ENCODE assay signal across 22 mouse cellular contexts in the genomic region with DNA sequence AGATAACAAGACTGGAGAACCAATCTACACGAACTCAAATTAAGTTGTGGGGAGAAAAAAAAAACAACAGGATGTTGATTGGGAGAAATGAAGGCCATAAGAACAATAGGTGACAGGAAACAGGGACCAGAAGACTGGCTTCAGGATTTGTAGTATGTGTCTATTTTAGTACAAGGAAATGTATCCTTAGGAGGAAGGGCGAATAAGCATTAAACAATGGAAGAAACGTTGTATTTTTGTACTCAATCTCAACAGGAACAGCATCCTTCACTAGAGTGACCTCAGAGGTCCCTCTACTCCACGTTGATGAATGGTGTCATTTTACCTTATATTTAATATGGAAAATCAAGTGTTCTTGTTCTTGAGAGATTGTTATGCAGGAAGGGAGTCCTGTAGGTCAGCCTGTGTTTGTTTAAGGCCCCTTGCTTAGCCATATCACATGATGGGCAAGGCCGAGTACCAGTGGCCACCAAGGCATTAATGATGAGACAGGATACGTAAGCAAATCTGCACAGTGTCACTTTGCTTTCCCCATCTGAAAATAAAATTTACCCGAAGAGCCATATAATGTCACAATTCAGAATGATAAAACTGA.
DNase-seq lines count a peak whose midpoint lies in the region; ATAC-seq and TF ChIP-seq lines count a peak whose summit lies in the region.
"Had no signal": no experiment of that assay in that cellular context is flagged by ENCODE, and none has a peak within 500 bp of the region (broad histone marks: within the 10 kb centered on the region; RNA-seq: fewer than 3 reads in every experiment).

No protein-coding gene starts in this region.

- H3K4me3 ChIP-seq in heart, adult 2 months, result no peak overlapping the region
- no peak overlapping the region for H3K4me3 ChIP-seq in intestine, embryonic 16.5 days (ENCODE audit: low read length)
- no peak overlapping the region for H3K4me3 ChIP-seq in intestine, postnatal 0 days (ENCODE audit: low read depth, low read length)
- no peak overlapping the region for H3K4me3 ChIP-seq in lung, embryonic 14.5 days (ENCODE audit: low read depth, low read length)
- H3K4me3 ChIP-seq in liver, postnatal 0 days (ENCODE audit: low read depth, low read length), result no peak overlapping the region
- H3K4me3 ChIP-seq: erythroblast, embryonic 14.5 days; forebrain, embryonic 13.5 days; heart, embryonic 13.5 days; hindbrain, embryonic 13.5 days; liver, embryonic 15.5 days; midbrain, embryonic 13.5 days; neural tube, embryonic 12.5 days had no signal

- TF ChIP-seq POLR2A in heart, adult 2 months (IDR thresholded peaks at IDR 0.05; ENCODE audit: insufficient read depth, low read depth, low read length), result no peak

- H3K9ac ChIP-seq in heart, adult 2 months (ENCODE audit: low read depth, low read length), result no peak overlapping the region
- no peak overlapping the region for H3K9ac ChIP-seq in intestine, embryonic 16.5 days (ENCODE audit: low read depth, low read length)
- H3K9ac ChIP-seq in intestine, postnatal 0 days (ENCODE audit: low read depth, low read length), result no peak overlapping the region
- no peak overlapping the region for H3K9ac ChIP-seq in lung, embryonic 14.5 days
- H3K9ac ChIP-seq in liver, postnatal 0 days (replicated peaks), result no peak overlapping the region
- H3K9ac ChIP-seq: forebrain, embryonic 13.5 days; heart, embryonic 13.5 days; hindbrain, embryonic 13.5 days; liver, embryonic 15.5 days; midbrain, embryonic 13.5 days; neural tube, embryonic 12.5 days had no signal

- peak overlapping the region; percentile 66 for H3K27ac ChIP-seq in heart, adult 2 months
- H3K27ac ChIP-seq in intestine, embryonic 16.5 days (ENCODE audit: low read length), result no peak overlapping the region
- no peak overlapping the region for H3K27ac ChIP-seq in intestine, postnatal 0 days (ENCODE audit: low read depth, low read length)
- H3K27ac ChIP-seq in lung, embryonic 14.5 days (ENCODE audit: low read depth), result no peak overlapping the region
- no peak overlapping the region for H3K27ac ChIP-seq in liver, postnatal 0 days (ENCODE audit: low read depth)
- H3K27ac ChIP-seq: forebrain, embryonic 13.5 days; heart, embryonic 13.5 days; hindbrain, embryonic 13.5 days; liver, embryonic 15.5 days; midbrain, embryonic 13.5 days; neural tube, embryonic 12.5 days had no signal

- intact Hi-C loops in heart, adult 2 months (cut with DNase I), result loop anchor here (1.0 kb wide), 1 partner anchor 30 kb away; no protein-coding TSS in a partner anchor

- TF ChIP-seq EP300 in heart, adult 2 months (IDR thresholded peaks at IDR 0.05; ENCODE audit: insufficient read depth, low read depth, low read length), result no peak
- TF ChIP-seq EP300 in liver, postnatal 0 days (IDR thresholded peaks at IDR 0.05; ENCODE audit: low read depth), result peak; percentile 79

- no peaks in the 10 kb centered on the region for H3K9me3 ChIP-seq in intestine, embryonic 16.5 days (ENCODE audit: control insufficient read depth, low read length)
- no peaks in the 10 kb centered on the region for H3K9me3 ChIP-seq in intestine, postnatal 0 days (ENCODE audit: control insufficient read depth)
- H3K9me3 ChIP-seq in lung, embryonic 14.5 days (ENCODE audit: low read depth, low read length), result no peaks in the 10 kb centered on the region
- H3K9me3 ChIP-seq in liver, postnatal 0 days (ENCODE audit: low read length), result no peaks in the 10 kb centered on the region
- H3K9me3 ChIP-seq: forebrain, embryonic 13.5 days; heart, embryonic 13.5 days; hindbrain, embryonic 13.5 days; liver, embryonic 15.5 days; midbrain, embryonic 13.5 days; neural tube, embryonic 12.5 days had no signal

- no peaks in the 10 kb centered on the region for H3K27me3 ChIP-seq in heart, adult 2 months (ENCODE audit: control insufficient read depth, insufficient read depth, low read length)
- H3K27me3 ChIP-seq in intestine, embryonic 16.5 days (replicated peaks; ENCODE audit: control insufficient read depth, insufficient read depth, low read length), result no peaks in the 10 kb centered on the region
- no peaks in the 10 kb centered on the region for H3K27me3 ChIP-seq in intestine, postnatal 0 days (replicated peaks; ENCODE audit: control insufficient read depth, insufficient read depth, low read length)
- no peaks in the 10 kb centered on the region for H3K27me3 ChIP-seq in lung, embryonic 14.5 days (ENCODE audit: insufficient read depth, low read length)
- no peaks in the 10 kb centered on the region for H3K27me3 ChIP-seq in liver, postnatal 0 days (ENCODE audit: insufficient read depth, low read length)
- H3K27me3 ChIP-seq: forebrain, embryonic 13.5 days; heart, embryonic 13.5 days; hindbrain, embryonic 13.5 days; liver, embryonic 15.5 days; midbrain, embryonic 13.5 days; neural tube, embryonic 12.5 days had no signal

- peaks cover 5% of the 10 kb centered on the region for H3K4me1 ChIP-seq in heart, adult 2 months (ENCODE audit: control insufficient read depth, insufficient read depth, low read length)
- no peaks in the 10 kb centered on the region for H3K4me1 ChIP-seq in intestine, embryonic 16.5 days (ENCODE audit: control insufficient read depth, insufficient read depth, low read length)
- no peaks in the 10 kb centered on the region for H3K4me1 ChIP-seq in intestine, postnatal 0 days (replicated peaks; ENCODE audit: control insufficient read depth, insufficient read depth, low read length)
- 0 out of 2 replicates have a peak, but pooled peaks cover 5% of the 10 kb centered on the region for H3K4me1 ChIP-seq in lung, embryonic 14.5 days (ENCODE audit: insufficient read depth)
- no peaks in the 10 kb centered on the region for H3K4me1 ChIP-seq in liver, postnatal 0 days (ENCODE audit: insufficient read depth)
- H3K4me1 ChIP-seq: forebrain, embryonic 13.5 days; liver, embryonic 15.5 days; midbrain, embryonic 13.5 days; neural tube, embryonic 12.5 days had no signal

- peaks cover 4% of the 10 kb centered on the region; the same call in 1 of the 2 replicates for H3K36me3 ChIP-seq in heart, adult 2 months (ENCODE audit: control insufficient read depth, insufficient read depth, low read length)
- no peaks in the 10 kb centered on the region for H3K36me3 ChIP-seq in intestine, embryonic 16.5 days (ENCODE audit: control insufficient read depth, insufficient read depth, low read length)
- no peaks in the 10 kb centered on the region for H3K36me3 ChIP-seq in intestine, postnatal 0 days (ENCODE audit: control insufficient read depth, insufficient read depth)
- no peaks in the 10 kb centered on the region for H3K36me3 ChIP-seq in lung, embryonic 14.5 days (ENCODE audit: insufficient read depth)
- H3K36me3 ChIP-seq in liver, postnatal 0 days (replicated peaks; ENCODE audit: insufficient read depth, low read length), result no peaks in the 10 kb centered on the region
- H3K36me3 ChIP-seq: heart, embryonic 13.5 days; hindbrain, embryonic 13.5 days; liver, embryonic 15.5 days; midbrain, embryonic 13.5 days; neural tube, embryonic 12.5 days had no signal

- no peak for TF ChIP-seq CTCF in heart, adult 2 months (IDR thresholded peaks at IDR 0.05)
- no peak for TF ChIP-seq CTCF in intestine, postnatal 0 days (IDR thresholded peaks at IDR 0.05; ENCODE audit: low read depth)
- no peak for TF ChIP-seq CTCF in lung, embryonic 14.5 days (IDR thresholded peaks at IDR 0.05; ENCODE audit: low read depth)
- no peak for TF ChIP-seq CTCF in liver, postnatal 0 days (IDR thresholded peaks at IDR 0.05; ENCODE audit: low read depth)

- DNase-seq in heart, adult 2 months, result no peak
- no peak for DNase-seq in heart, adult 11 months
- peak; percentile 37 for DNase-seq in lung, embryonic 14.5 days
- no peak for DNase-seq in lung, adult 18-20 months
- no peak for DNase-seq in liver, postnatal 0 days
- DNase-seq: adrenal gland, adult 8-10 months; cerebellum, adult 9-10 months; gastrocnemius, postnatal 14 days; right cerebral cortex, adult 18-20 months; thymus, postnatal 14 days had no signal

- peak; percentile 33; the same call in 1 of the 2 replicates for ATAC-seq in intestine, embryonic 16.5 days
- no peak for ATAC-seq in intestine, postnatal 0 days
- peak; percentile 63; the same call in 1 of the 2 replicates for ATAC-seq in lung, embryonic 14.5 days (ENCODE audit: insufficient read depth)
- peak; percentile 27; the same call in 1 of the 2 replicates for ATAC-seq in liver, postnatal 0 days
- ATAC-seq: CD4-positive, CD25-positive, alpha-beta regulatory T cell, adult 4 months; forebrain, embryonic 13.5 days; inflammation-experienced regulatory T-cells, adult 6 months; midbrain, embryonic 13.5 days; Patski had no signal

- no peak overlapping the region for H3K4me2 ChIP-seq in intestine, embryonic 16.5 days (ENCODE audit: low read depth, low read length)
- no peak overlapping the region for H3K4me2 ChIP-seq in intestine, postnatal 0 days (replicated peaks; ENCODE audit: low read depth)
- H3K4me2 ChIP-seq in lung, embryonic 14.5 days, result no peak overlapping the region
- no peak overlapping the region for H3K4me2 ChIP-seq in liver, postnatal 0 days (ENCODE audit: low read depth, low read length)
- H3K4me2 ChIP-seq: forebrain, embryonic 13.5 days; heart, embryonic 13.5 days; hindbrain, embryonic 13.5 days; liver, embryonic 15.5 days; midbrain, embryonic 13.5 days; neural tube, embryonic 12.5 days had no signal

- 33% methylated on average over 7 of the region's 7 CpGs for WGBS in heart, adult 2 months
- 53% methylated on average over 7 of the region's 7 CpGs for WGBS in intestine, embryonic 16.5 days
- 58% methylated on average over 7 of the region's 7 CpGs for WGBS in intestine, postnatal 0 days
- 47% methylated on average over 7 of the region's 7 CpGs for WGBS in lung, embryonic 14.5 days
- WGBS in liver, postnatal 0 days (ENCODE audit: insufficient replicate concordance), result 46% methylated on average over 7 of the region's 7 CpGs

- no peaks in the 10 kb centered on the region for H3K79me2 ChIP-seq in heart, adult 2 months (replicated peaks; ENCODE audit: control insufficient read depth, insufficient read depth, low read length)
